Mouse (Mus musculus) hematopoietic multipotent progenitor cell, adult 10-12 weeks (in vitro differentiated cells): Measurements from ENCODE around the gene Pcnx4. TPM values are rescaled to one million over a fixed set of nuclear protein-coding genes. Genes with fewer than 3 reads are reported as not detected.

Experiments
- polyA plus RNA-seq: library from polyadenylated mRNA; stranded (reverse); fragments of >175 nt; gene quantifications from 2 replicates; pipeline ENCODE4 v1.2.3, GENCODE M21; 2012; ENCODE audit warnings: low replicate concordance

The Pcnx4 gene
- polyA plus RNA-seq, result 1.1 and 1.2 TPM in 2 replicates

DNA sequence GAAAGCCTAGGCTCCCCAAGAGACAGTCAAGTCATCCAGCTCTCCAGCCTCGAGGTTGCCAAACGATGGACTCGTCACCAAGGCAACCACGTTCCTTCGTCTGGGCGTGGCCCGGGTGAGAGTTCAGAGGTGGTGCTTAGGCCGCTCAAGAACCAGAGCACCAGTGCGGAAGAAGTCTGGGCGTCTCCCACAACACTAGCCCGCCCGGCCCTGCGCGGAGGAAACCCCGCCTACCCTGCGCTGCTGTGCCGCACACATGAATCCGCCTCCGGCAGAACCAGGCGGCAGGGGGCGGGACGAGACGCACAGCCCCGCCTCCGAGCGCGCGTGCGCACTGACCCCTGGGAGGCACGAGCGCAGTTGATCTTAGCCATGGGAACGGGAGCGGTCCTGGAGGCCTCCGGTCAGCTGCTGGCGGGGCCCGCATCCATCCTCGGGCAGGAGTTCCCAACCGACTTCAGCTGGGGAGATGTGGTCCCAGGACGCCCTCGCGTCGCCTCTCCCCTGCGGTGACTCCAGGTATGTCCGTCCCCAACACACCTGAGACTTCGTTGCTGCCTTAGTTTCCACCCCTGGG, at the start of gene Pcnx4:
Gene Pcnx4, plus strand, starts transcription at position 363 of the 577 bp plus-strand sequence.

Other genes with a start within 250 kb of the Pcnx4 start
- 5.0 and 13.2 TPM in 2 replicates for gene Rtn1, start 127.3 kb upstream of the Pcnx4 start, polyA plus RNA-seq
- gene Lrrc9, start 94.5 kb upstream of the Pcnx4 start, polyA plus RNA-seq, result not detected in 2 replicates
- gene Gm4756, start 113.3 kb downstream of the Pcnx4 start, polyA plus RNA-seq, result not detected in 2 replicates
- 2.7 and 16.4 TPM in 2 replicates for gene Dhrs7, start 128.5 kb downstream of the Pcnx4 start, polyA plus RNA-seq
- 12.7 and 14.4 TPM in 2 replicates for gene Ppm1a, start 221.1 kb downstream of the Pcnx4 start, polyA plus RNA-seq